Mouse (Mus musculus): ENCODE measurements at regions not wholly inside any gene's neighbourhood (a gene's known extent, or its start where the extent isn't known, plus 50 kb on each side); places are given as distances from the start of the nearest gene placed in this dataset.

GRCm38 (mm10) chr5:112077840-112078600 lies 174.3 kb downstream of the Cryba4 start:
- H3K27ac ChIP-seq (ENCODE audit: insufficient read depth, low read length) = no peak overlapping the region
- no peaks in the 10 kb centered on the region for H3K4me1 ChIP-seq (ENCODE audit: control insufficient read depth, insufficient read depth, low read length)
- H3K36me3 ChIP-seq (ENCODE audit: control insufficient read depth, insufficient read depth, low read length, poor library complexity, severe bottlenecking) = no peaks in the 10 kb centered on the region
- H3K4me3 ChIP-seq (ENCODE audit: low read depth, low read length) = no peak overlapping the region
- no peak overlapping the region for H3K9ac ChIP-seq (ENCODE audit: low read depth, poor library complexity, severe bottlenecking)
- H3K9me3 ChIP-seq (replicated peaks; ENCODE audit: control insufficient read depth, insufficient read depth, low read length, poor library complexity, severe bottlenecking) = no peaks in the 10 kb centered on the region
- no peaks in the 10 kb centered on the region for H3K27me3 ChIP-seq (ENCODE audit: control insufficient read depth, insufficient read depth, low read length, poor library complexity, severe bottlenecking)
- TF ChIP-seq EP300 (IDR thresholded peaks at IDR 0.05; ENCODE audit: insufficient read depth, low read depth, low read length) (no peak), CTCF (IDR thresholded peaks at IDR 0.05; ENCODE audit: low read depth, low read length) (peak; percentile 57)

GRCm38 (mm10) chr5:112081006-112081405 lies 171.3 kb downstream of the Cryba4 start:
- Histone ChIP-seq H3K9ac (ENCODE audit: low read depth, poor library complexity, severe bottlenecking) (no peak overlapping the region), H3K36me3 (ENCODE audit: control insufficient read depth, insufficient read depth, low read length, poor library complexity, severe bottlenecking) (no peaks in the 10 kb centered on the region), H3K4me3 (ENCODE audit: low read depth, low read length) (no peak overlapping the region), H3K9me3 (replicated peaks; ENCODE audit: control insufficient read depth, insufficient read depth, low read length, poor library complexity, severe bottlenecking) (no peaks in the 10 kb centered on the region), H3K27ac (ENCODE audit: insufficient read depth, low read length) (no peak overlapping the region), H3K27me3 (ENCODE audit: control insufficient read depth, insufficient read depth, low read length, poor library complexity, severe bottlenecking) (no peaks in the 10 kb centered on the region), H3K4me1 (ENCODE audit: control insufficient read depth, insufficient read depth, low read length) (no peaks in the 10 kb centered on the region)
- TF ChIP-seq CTCF (IDR thresholded peaks at IDR 0.05; ENCODE audit: low read depth, low read length) = no peak
- TF ChIP-seq POLR2A (IDR thresholded peaks at IDR 0.05; ENCODE audit: insufficient read depth, low read length) = no peak
- TF ChIP-seq EP300 (IDR thresholded peaks at IDR 0.05; ENCODE audit: insufficient read depth, low read depth, low read length) = no peak

DNA sequence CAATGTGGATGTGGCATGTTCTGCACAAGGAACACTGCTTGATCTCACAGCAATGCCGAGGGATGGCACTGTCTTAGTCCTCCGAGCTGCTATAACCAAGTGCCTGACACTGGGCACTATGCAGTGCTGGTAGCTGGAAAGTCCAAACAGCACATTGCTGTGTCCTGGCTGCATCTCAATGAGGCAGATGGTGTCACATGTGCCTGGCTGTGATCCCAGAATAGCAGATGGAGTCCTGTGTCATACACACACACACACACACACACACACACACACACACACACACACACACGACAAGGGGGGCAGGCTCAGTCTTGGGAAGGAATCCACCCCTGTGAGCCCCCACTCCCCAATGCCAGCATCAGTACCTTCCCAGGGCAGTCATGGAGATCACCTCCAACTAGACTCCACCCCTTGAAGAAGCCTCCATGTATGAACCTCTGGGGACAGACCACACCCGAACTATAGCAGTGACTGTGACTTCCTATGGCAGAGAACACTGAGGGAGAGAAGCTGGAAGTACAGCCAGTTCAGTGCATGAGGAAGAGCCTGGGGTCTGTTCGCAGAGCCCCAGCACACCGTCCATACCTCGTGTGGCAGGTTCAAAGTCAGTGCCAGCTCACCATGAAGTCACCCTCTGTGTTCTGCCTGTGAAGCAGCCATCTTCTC lies 160.3 kb downstream of the Cryba4 start:
- no peaks in the 10 kb centered on the region for H3K36me3 ChIP-seq (ENCODE audit: control insufficient read depth, insufficient read depth, low read length, poor library complexity, severe bottlenecking)
- no peak overlapping the region for H3K9ac ChIP-seq (ENCODE audit: low read depth, poor library complexity, severe bottlenecking)
- H3K9me3 ChIP-seq (replicated peaks; ENCODE audit: control insufficient read depth, insufficient read depth, low read length, poor library complexity, severe bottlenecking) = no peaks in the 10 kb centered on the region
- no peaks in the 10 kb centered on the region for H3K4me1 ChIP-seq (ENCODE audit: control insufficient read depth, insufficient read depth, low read length)
- H3K27ac ChIP-seq (ENCODE audit: insufficient read depth, low read length) = no peak overlapping the region
- TF ChIP-seq EP300 (IDR thresholded peaks at IDR 0.05; ENCODE audit: insufficient read depth, low read depth, low read length) (no peak), CTCF (IDR thresholded peaks at IDR 0.05; ENCODE audit: low read depth, low read length) (no peak), POLR2A (IDR thresholded peaks at IDR 0.05; ENCODE audit: insufficient read depth, low read length) (no peak)
- no peaks in the 10 kb centered on the region for H3K27me3 ChIP-seq (ENCODE audit: control insufficient read depth, insufficient read depth, low read length, poor library complexity, severe bottlenecking)
- H3K4me3 ChIP-seq (ENCODE audit: low read depth, low read length) = no peak overlapping the region

DNA sequence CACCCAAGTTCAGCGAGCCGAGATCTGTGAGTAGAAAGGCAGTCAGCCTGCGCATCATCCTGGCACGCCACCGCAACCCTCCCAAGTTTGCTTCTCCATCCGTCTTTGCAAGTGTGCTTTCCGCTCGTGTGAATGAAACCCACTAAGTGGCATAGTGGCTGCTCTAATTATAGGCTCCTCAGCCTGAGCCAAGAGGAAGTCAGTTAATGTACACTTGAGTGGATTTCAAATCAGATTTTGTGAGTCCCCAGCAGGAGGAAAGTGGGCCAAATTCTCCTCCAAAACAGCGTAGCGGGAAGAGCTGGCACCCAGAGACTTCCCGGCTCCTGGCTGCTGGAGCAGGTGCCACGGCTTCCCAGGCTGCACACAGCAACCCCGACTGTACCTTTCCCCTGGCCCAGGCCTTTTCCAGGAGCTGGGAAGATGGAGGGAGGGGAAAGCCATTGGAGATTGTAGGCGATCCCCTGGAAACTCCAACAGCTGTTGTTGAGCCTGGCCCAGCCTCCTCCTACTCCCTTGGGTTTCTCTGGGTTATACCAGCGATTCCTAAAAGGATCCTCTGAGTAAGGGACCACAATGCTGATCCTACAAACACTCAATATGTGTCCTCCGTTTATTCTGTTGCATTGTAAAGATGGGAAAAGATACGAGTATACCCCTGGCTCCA lies 158.3 kb downstream of the Cryba4 start:
- no peak for TF ChIP-seq POLR2A (IDR thresholded peaks at IDR 0.05; ENCODE audit: insufficient read depth, low read length)
- no peak for TF ChIP-seq CTCF (IDR thresholded peaks at IDR 0.05; ENCODE audit: low read depth, low read length)
- TF ChIP-seq EP300 (IDR thresholded peaks at IDR 0.05; ENCODE audit: insufficient read depth, low read depth, low read length) = no peak
- H3K27me3 ChIP-seq (ENCODE audit: control insufficient read depth, insufficient read depth, low read length, poor library complexity, severe bottlenecking) = no peaks in the 10 kb centered on the region
- no peaks in the 10 kb centered on the region for H3K36me3 ChIP-seq (ENCODE audit: control insufficient read depth, insufficient read depth, low read length, poor library complexity, severe bottlenecking)
- no peak overlapping the region for H3K9ac ChIP-seq (ENCODE audit: low read depth, poor library complexity, severe bottlenecking)
- no peaks in the 10 kb centered on the region for H3K9me3 ChIP-seq (replicated peaks; ENCODE audit: control insufficient read depth, insufficient read depth, low read length, poor library complexity, severe bottlenecking)
- H3K4me1 ChIP-seq (ENCODE audit: control insufficient read depth, insufficient read depth, low read length) = no peaks in the 10 kb centered on the region
- no peak overlapping the region for H3K4me3 ChIP-seq (ENCODE audit: low read depth, low read length)
- H3K27ac ChIP-seq (ENCODE audit: insufficient read depth, low read length) = no peak overlapping the region

GRCm38 (mm10) chr5:112098469-112099085 lies 153.7 kb downstream of the Cryba4 start:
- TF ChIP-seq POLR2A (IDR thresholded peaks at IDR 0.05; ENCODE audit: insufficient read depth, low read length) (no peak), CTCF (IDR thresholded peaks at IDR 0.05; ENCODE audit: low read depth, low read length) (no peak), EP300 (IDR thresholded peaks at IDR 0.05; ENCODE audit: insufficient read depth, low read depth, low read length) (no peak)
- Histone ChIP-seq H3K4me3 (ENCODE audit: low read depth, low read length) (no peak overlapping the region), H3K9ac (ENCODE audit: low read depth, poor library complexity, severe bottlenecking) (no peak overlapping the region), H3K27ac (ENCODE audit: insufficient read depth, low read length) (no peak overlapping the region), H3K4me1 (ENCODE audit: control insufficient read depth, insufficient read depth, low read length) (no peaks in the 10 kb centered on the region), H3K27me3 (ENCODE audit: control insufficient read depth, insufficient read depth, low read length, poor library complexity, severe bottlenecking) (no peaks in the 10 kb centered on the region), H3K36me3 (ENCODE audit: control insufficient read depth, insufficient read depth, low read length, poor library complexity, severe bottlenecking) (no peaks in the 10 kb centered on the region), H3K9me3 (replicated peaks; ENCODE audit: control insufficient read depth, insufficient read depth, low read length, poor library complexity, severe bottlenecking) (no peaks in the 10 kb centered on the region)
